Mouse (Mus musculus) stomach, embryonic 16.5 days (tissue): ENCODE measurements at regions not wholly inside any gene's neighbourhood (a gene's known extent, or its start where the extent isn't known, plus 50 kb on each side); places are given as distances from the start of the nearest gene placed in this dataset.
"Not testable (repeated sequence)": the region's sequence is repeated elsewhere in the genome, so short reads cannot be mapped to it uniquely, and the experiment has no call there.

Source experiments
- ATAC-seq: fragments of 200-750 bp; cut with Nextera tagmentation; 2 replicates; pipeline ENCODE4 v1.8.0; 2017; ENCODE audit warnings: moderate number of reproducible peaks, moderate TSS enrichment; ENCODE audit not compliant: insufficient read depth, low FRiP score
- H3K27ac ChIP-seq: fragments of 300-500 bp; sonication (generic); 2 replicates; pipeline ENCODE4 v1.5.1; 2014; ENCODE audit warnings: low read length
- H3K27me3 ChIP-seq: fragments of 300-500 bp; sonication (generic); 2 replicates; pipeline ENCODE4 v1.6.1; 2014; ENCODE audit warnings: low read length, control low read depth, mixed read lengths; ENCODE audit not compliant: control insufficient read depth, insufficient read depth
- H3K36me3 ChIP-seq: fragments of 300-500 bp; sonication (generic); 2 replicates; pipeline ENCODE4 v1.6.1; 2014; ENCODE audit warnings: low read length; ENCODE audit not compliant: control insufficient read depth, insufficient read depth
- H3K4me1 ChIP-seq: fragments of 300-500 bp; sonication (generic); 2 replicates; pipeline ENCODE4 v1.6.1; 2014; ENCODE audit warnings: low read length, control low read depth, mixed read lengths; ENCODE audit not compliant: control insufficient read depth, insufficient read depth
- H3K4me2 ChIP-seq: fragments of 300-500 bp; sonication (generic); 2 replicates; pipeline ENCODE4 v1.6.1; 2014; ENCODE audit warnings: low read depth, low read length, mixed read lengths
- H3K4me3 ChIP-seq: fragments of 300-500 bp; sonication (generic); replicated peaks from 2 replicates; pipeline ENCODE4 v1.5.1; 2014; ENCODE audit warnings: mild to moderate bottlenecking, low read length
- H3K9ac ChIP-seq: fragments of 300-500 bp; sonication (generic); 2 replicates; pipeline ENCODE4 v1.6.1; 2014; ENCODE audit warnings: low read length
- H3K9me3 ChIP-seq: fragments of 300-500 bp; sonication (generic); replicated peaks from 2 replicates; pipeline ENCODE4 v1.6.1; 2016; ENCODE audit warnings: low read length, control low read depth; ENCODE audit not compliant: control insufficient read depth
- WGBS: fragments of 180-500 bp; shearing (Covaris S2); extraction: QIAGEN DNeasy Blood & Tissue Kit; methylation state at CpG from one replicate; pipeline ENCODE4 v1.1.7; 2014; 5-methylcytosine and 5-hydroxymethylcytosine counted together

DNA sequence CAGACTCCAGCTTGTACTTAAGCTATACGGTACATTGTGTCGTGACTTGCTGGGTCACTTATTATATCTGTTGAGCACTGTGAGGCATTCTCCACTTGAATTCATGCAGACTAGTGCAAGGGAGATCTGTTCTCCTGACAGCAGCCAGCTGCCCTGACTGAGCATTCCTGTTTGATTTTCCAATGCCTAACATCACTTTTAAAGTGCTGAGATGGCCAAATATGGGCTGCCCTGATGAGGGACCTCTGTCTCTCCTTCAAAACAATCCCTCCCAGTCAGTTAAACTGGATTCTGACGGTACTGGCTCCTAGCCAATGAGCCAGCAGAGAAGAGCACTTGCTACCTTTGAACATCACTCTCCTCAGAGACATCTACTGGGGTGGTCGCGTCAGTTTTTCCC is 57.6 kb upstream of the Lekr1 start:
- Histone ChIP-seq H3K9me3 (no peaks in the 10 kb centered on the region), H3K4me1 (peaks cover 10% of the 10 kb centered on the region; the same call in 1 of the 2 replicates), H3K4me3 (no peak overlapping the region), H3K27me3 (no peaks in the 10 kb centered on the region), H3K4me2 (peak overlapping the region; percentile 13; the same call in 1 of the 2 replicates), H3K27ac (peak overlapping the region; percentile 39), H3K9ac (peak overlapping the region; percentile 16; the same call in 1 of the 2 replicates), H3K36me3 (no peaks in the 10 kb centered on the region)
- WGBS: 29% methylated on average over 5 of the region's 5 CpGs
- ATAC-seq: peak; percentile 79

DNA sequence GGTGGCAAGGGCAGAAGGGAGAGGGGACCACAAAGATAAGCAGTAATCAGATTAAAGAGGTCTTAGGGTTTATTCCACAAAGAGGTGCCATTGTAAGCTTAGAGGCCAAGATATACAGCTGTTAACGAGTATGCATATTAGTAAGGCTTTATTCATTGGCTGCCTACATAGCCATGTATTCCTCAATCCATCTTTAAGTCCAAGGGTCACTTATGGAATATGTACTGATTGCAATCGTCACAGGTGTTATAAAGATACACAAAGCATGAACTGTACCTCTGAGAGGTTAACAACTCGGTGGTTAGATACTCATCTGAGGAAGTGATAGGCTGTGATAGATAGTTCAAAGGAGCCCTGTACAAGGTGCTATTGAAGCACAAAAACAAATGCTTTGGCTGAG is 54.3 kb upstream of the Lekr1 start:
- no peak for ATAC-seq
- H3K4me3 ChIP-seq: no peak overlapping the region
- no peak overlapping the region for H3K9ac ChIP-seq
- H3K27me3 ChIP-seq: no peaks in the 10 kb centered on the region
- H3K27ac ChIP-seq: 0 out of 2 replicates have a peak overlapping the region, but pooled peaks have one; percentile 34
- H3K36me3 ChIP-seq: no peaks in the 10 kb centered on the region
- H3K4me2 ChIP-seq: no peak overlapping the region
- H3K9me3 ChIP-seq: no peaks in the 10 kb centered on the region
- WGBS: 62% methylated on average over 3 of the region's 3 CpGs
- peaks cover 10% of the 10 kb centered on the region; the same call in 1 of the 2 replicates for H3K4me1 ChIP-seq

DNA sequence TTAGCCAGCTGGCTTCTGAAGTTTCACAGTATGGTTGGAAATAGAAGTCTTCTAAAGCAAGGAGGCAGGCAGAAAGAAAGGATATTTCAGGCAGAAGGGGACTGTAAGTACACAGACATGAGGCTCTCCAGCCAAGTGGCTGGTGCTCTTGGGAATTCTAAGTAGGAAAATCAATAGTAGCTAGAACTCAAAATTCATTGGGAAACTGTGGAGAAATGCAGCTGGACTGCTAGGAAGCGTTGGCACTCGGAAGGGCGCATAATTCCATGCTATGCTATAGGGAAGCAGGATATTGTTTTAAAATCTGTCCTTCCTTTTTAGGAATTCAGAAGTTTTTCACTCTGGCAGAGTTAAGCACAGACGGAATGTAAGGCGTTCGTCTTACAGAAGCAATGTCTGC is 53.6 kb upstream of the Lekr1 start:
- Histone ChIP-seq H3K9ac (no peak overlapping the region), H3K9me3 (no peaks in the 10 kb centered on the region), H3K27me3 (no peaks in the 10 kb centered on the region), H3K27ac (peak overlapping the region; percentile 61), H3K4me2 (no peak overlapping the region), H3K4me1 (peaks cover 10% of the 10 kb centered on the region; the same call in 1 of the 2 replicates), H3K36me3 (no peaks in the 10 kb centered on the region), H3K4me3 (no peak overlapping the region)
- 49% methylated on average over 6 of the region's 6 CpGs for WGBS
- no peak for ATAC-seq

DNA sequence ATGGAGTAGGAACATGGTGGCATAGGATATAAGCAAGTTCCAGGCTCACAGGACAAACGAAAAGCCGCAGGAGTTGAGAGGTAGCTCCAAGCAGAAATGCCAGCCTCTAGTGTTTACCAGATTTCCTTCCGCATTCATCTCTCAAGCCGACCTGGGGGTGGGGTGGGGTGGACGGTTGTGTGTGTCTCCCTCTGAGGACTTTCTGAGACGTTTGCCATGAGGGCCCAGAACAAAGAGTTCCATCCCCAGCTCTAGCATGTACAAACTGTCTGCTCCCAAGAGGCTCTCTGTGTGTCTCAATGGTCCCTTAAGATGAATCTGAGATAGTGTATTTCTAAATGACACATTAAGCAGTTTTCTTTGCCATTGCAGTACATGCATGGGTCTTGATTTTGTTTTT is 53.1 kb upstream of the Lekr1 start:
- Histone ChIP-seq H3K27ac (peak overlapping the region; percentile 61), H3K4me2 (no peak overlapping the region), H3K9ac (no peak overlapping the region), H3K9me3 (no peaks in the 10 kb centered on the region), H3K27me3 (no peaks in the 10 kb centered on the region), H3K4me3 (no peak overlapping the region), H3K36me3 (no peaks in the 10 kb centered on the region), H3K4me1 (peaks cover 10% of the 10 kb centered on the region; the same call in 1 of the 2 replicates)
- no peak for ATAC-seq
- 54% methylated on average over 6 of the region's 6 CpGs for WGBS

DNA sequence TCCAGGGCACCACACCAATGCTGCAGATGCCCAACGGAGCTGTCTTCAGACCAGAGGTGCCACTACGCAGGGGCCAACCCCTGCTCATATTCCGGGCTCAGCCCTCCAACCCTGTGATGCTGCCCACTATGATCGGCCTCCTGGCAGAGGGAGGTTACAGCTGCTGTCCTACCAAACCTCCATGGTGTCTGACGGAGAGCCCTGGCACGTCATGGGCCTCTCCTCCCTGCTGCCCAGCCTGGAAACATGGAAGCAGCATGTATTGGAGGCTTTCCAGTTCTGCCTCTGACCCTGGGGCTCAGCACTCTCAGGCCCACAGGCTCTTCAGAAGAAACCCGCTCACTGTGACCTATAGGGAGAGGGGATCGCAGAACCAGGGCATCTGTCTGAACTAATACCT is 51.1 kb upstream of the Lekr1 start:
- not testable (repeated sequence) for ATAC-seq, H3K9me3 ChIP-seq, H3K4me2 ChIP-seq, H3K4me3 ChIP-seq, H3K27me3 ChIP-seq, H3K27ac ChIP-seq, H3K4me1 ChIP-seq, H3K9ac ChIP-seq, H3K36me3 ChIP-seq
- 82% methylated on average over 8 of the region's 8 CpGs for WGBS
